Mouse (Mus musculus): ENCODE data around the gene Frat1.

GRCm38 (mm10) chr19:41796789-41797327, 32.9 kb upstream of the Frat1 start:
- TF ChIP-seq POLR2A (IDR thresholded peaks at IDR 0.05; ENCODE audit: insufficient read depth, low read depth, low read length) = no peak
- no peak for TF ChIP-seq CTCF (IDR thresholded peaks at IDR 0.05; ENCODE audit: insufficient read depth, low read depth, low read length)
